Mouse (Mus musculus) midbrain, postnatal 0 days (tissue): ENCODE results near the gene Vps35l. TPM values are rescaled to one million over a fixed set of nuclear protein-coding genes. Genes with fewer than 3 reads are reported as not detected.

Experiments
- ATAC-seq: fragments of 200-750 bp; cut with Nextera tagmentation; 2 replicates; pipeline ENCODE4 v1.8.0; 2017; ENCODE audit warnings: moderate number of reproducible peaks, mild to moderate bottlenecking, moderate TSS enrichment, moderate library complexity; ENCODE audit not compliant: low FRiP score
- DNase-seq: peaks from one replicate; pipeline ENCODE4 v3.0.0-alpha.2; 2015; ENCODE audit warnings: low spot score
- H3K27ac ChIP-seq: fragments of 300-500 bp; sonication (generic); 2 replicates; pipeline ENCODE4 v1.5.1; 2014; ENCODE audit warnings: low read depth, mild to moderate bottlenecking, low read length, mixed read lengths
- H3K27me3 ChIP-seq: fragments of 300-500 bp; sonication (generic); 2 replicates; pipeline ENCODE4 v1.6.1; 2014; ENCODE audit warnings: low read length, control low read depth, mixed read lengths; ENCODE audit not compliant: insufficient read depth
- H3K36me3 ChIP-seq: fragments of 300-500 bp; sonication (generic); 2 replicates; pipeline ENCODE4 v1.6.1; 2014; ENCODE audit warnings: low read length, control low read depth, mixed read lengths; ENCODE audit not compliant: insufficient read depth
- H3K4me1 ChIP-seq: fragments of 300-500 bp; sonication (generic); 2 replicates; pipeline ENCODE4 v1.6.1; 2014; ENCODE audit warnings: mild to moderate bottlenecking, control low read depth, antibody characterized with exemption, low read length, mixed read lengths; ENCODE audit not compliant: insufficient read depth
- H3K4me2 ChIP-seq: fragments of 300-500 bp; sonication (generic); 2 replicates; pipeline ENCODE4 v1.6.1; 2014; ENCODE audit warnings: low read depth, mild to moderate bottlenecking, low read length, mixed read lengths; ENCODE audit not compliant: poor library complexity, severe bottlenecking
- H3K4me3 ChIP-seq: fragments of 300-500 bp; sonication (generic); 2 replicates; pipeline ENCODE4 v1.5.1; 2014; ENCODE audit warnings: low read depth, mild to moderate bottlenecking, low read length, moderate library complexity
- H3K9ac ChIP-seq: fragments of 300-500 bp; sonication (generic); replicated peaks from 2 replicates; pipeline ENCODE4 v1.6.1; 2014; ENCODE audit warnings: mild to moderate bottlenecking, low read length, moderate library complexity, mixed read lengths; ENCODE audit not compliant: poor library complexity, severe bottlenecking
- H3K9me3 ChIP-seq: fragments of 300-500 bp; sonication (generic); 2 replicates; pipeline ENCODE4 v1.6.1; 2016; ENCODE audit warnings: low read length, control low read depth
- CTCF ChIP-seq: IDR thresholded peaks from 2 replicates; pipeline ENCODE4 v1.5.1; 2016; ENCODE audit warnings: antibody characterized with exemption, mild to moderate bottlenecking
- WGBS: fragments of 180-500 bp; shearing (Covaris S2); extraction: QIAGEN DNeasy Blood & Tissue Kit; methylation state at CpG from one replicate; pipeline ENCODE4 v1.1.7; 2014; 5-methylcytosine and 5-hydroxymethylcytosine counted together
- polyA plus RNA-seq: library from polyadenylated mRNA; unstranded; fragments of >200 nt; fragmentation: Nextera tagmentation; extraction: Ambion mirVana; gene quantifications from 2 replicates; pipeline ENCODE4 v1.2.1, GENCODE M21; 2015
- total RNA-seq: library from RNA; depleted of rRNA; stranded (reverse); fragments of >200 nt; gene quantifications from 2 replicates; pipeline ENCODE4 v1.2.3, GENCODE M21; 2014

The Vps35l gene
- total and polyA plus RNA-seq, 2 experiments from 2014 or later, result 89.4 to 114 TPM

DNA sequence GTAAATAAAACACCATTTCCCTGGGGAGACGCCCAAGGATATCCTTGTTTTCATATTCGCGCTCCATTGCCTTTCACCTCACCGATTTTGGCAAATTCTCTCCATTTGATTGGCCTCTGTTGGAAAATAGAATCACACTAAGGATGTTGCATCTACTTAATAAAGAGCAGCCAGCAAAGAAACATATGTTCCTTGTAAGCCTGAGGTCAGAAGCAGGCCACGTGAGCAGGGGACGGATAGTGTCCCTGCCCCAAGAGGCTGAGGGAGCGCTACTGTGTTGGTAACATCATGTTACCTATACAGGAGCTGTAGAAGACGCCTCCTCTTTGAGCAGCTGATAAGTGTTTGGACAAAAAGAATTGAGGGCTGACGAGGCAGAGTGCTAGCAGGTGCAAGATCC is 36.5 kb downstream of the Vps35l start:
- no peak for ATAC-seq
- 77% methylated on average over 9 of the region's 9 CpGs for WGBS
- Histone ChIP-seq H3K36me3 (peaks cover 62% of the 10 kb centered on the region), H3K4me1 (no peaks in the 10 kb centered on the region), H3K9ac (no peak overlapping the region), H3K4me3 (no peak overlapping the region), H3K4me2 (no peak overlapping the region), H3K27me3 (no peaks in the 10 kb centered on the region), H3K9me3 (no peaks in the 10 kb centered on the region), H3K27ac (no peak overlapping the region)
- DNase-seq, result no peak
- no peak for TF ChIP-seq CTCF

DNA sequence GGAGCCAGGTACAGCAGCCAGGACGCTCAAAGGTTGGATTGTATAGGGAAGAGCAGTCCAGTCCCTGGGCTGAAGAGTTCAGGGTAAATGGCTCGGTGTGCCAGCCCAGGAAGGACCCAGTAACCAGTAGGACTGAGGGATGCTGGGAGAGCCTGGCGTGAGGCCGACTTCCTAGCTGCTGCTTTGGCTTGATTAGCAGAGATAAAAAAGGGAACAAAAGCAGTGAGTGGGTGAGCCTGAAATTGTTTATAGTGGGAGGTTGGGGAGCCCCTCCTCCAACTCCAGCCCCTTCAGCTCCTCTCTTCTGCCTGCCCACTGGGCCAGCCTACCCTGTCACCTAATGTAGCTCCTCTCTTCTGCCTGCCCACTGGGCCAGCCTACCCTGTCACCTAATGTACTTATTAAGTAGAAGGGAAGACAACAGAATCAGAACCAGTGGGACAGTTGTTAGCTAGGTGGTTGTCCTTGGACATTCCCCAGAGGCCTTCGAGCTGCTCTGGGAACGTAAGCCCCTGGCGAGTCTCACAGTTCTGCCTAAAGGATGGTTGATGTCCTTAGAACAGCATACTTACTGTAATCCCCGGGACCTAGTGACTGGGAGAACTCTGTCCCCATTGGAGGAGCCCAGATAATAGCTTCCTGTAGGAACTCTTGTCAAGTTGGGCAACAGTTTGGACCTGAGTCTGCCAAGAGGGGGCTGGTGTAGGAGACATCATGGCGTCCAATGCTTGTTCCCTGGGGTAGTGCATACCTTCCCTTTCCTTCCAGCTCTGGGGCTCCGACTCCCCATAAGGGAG is 37.8 kb downstream of the Vps35l start:
- Histone ChIP-seq H3K36me3 (peaks cover 62% of the 10 kb centered on the region), H3K4me3 (no peak overlapping the region), H3K4me2 (no peak overlapping the region), H3K9me3 (no peaks in the 10 kb centered on the region), H3K9ac (no peak overlapping the region), H3K27ac (no peak overlapping the region), H3K27me3 (no peaks in the 10 kb centered on the region), H3K4me1 (no peaks in the 10 kb centered on the region)
- DNase-seq (no peak), ATAC-seq (no peak)
- TF ChIP-seq CTCF, result no peak
- WGBS, result 79% methylated on average over 10 of the region's 10 CpGs

DNA sequence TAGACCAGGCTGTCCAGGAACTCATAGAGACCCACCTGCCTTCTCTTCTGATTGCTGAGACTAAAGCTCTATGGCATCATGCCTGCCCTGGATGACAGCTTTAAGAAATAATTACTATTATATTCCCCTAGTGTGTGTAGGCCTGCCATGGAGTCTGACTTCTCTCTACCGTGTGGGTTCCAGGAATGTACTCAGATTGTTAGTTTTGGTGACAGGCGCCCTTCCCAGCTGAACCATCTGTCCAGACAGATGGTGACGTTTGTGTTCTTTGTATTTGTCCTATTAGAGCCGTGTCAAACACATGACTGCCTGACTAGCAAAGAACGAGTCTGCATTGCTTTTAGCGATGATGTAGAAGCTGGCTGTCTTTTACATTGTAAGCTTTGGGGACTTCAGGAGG is 38.5 kb downstream of the Vps35l start:
- 48% methylated on average over 6 of the region's 6 CpGs for WGBS
- Histone ChIP-seq H3K4me3 (no peak overlapping the region), H3K36me3 (peaks cover 57% of the 10 kb centered on the region), H3K9ac (no peak overlapping the region), H3K27me3 (no peaks in the 10 kb centered on the region), H3K4me1 (no peaks in the 10 kb centered on the region), H3K9me3 (no peaks in the 10 kb centered on the region), H3K27ac (no peak overlapping the region), H3K4me2 (no peak overlapping the region)
- no peak for TF ChIP-seq CTCF
- ATAC-seq (no peak), DNase-seq (peak; percentile 68)

DNA sequence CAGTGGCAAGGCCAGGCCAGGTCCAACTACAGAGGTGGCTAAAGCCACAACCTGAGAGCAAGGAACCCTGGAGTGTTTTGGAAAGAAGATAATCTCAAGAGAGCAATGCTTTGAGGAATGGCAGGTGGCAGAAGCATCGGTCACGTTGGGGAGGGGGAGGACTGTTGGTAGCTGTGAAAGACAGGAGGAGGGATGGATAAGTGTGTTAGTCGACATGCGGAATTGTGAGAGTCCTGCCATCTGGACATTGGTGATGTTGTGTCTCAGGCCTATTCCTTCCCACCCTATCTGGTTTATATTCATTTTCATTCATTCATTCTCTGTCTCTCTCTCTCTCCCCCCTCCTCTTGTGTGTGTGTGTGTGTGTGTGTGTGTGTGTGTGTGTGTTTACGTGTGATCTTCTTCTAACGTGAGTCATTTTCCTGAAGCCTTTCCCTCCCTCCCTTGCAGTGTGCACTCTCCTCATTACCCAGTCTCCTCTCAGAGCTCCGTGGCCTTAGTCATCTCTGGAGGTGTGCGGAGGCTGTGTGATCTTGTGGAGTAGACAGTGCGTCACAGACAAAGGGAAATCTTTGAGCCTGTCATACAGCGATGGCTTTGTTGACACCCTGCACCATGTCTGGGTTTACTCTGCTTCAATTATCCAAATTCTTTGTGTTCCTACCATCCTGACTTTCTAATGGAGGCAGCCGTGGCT is 43.4 kb downstream of the Vps35l start:
- no peaks in the 10 kb centered on the region for H3K27me3 ChIP-seq
- no peaks in the 10 kb centered on the region for H3K4me1 ChIP-seq
- no peak overlapping the region for H3K4me2 ChIP-seq
- ATAC-seq, result no peak
- no peak for DNase-seq
- H3K9ac ChIP-seq, result no peak overlapping the region
- H3K4me3 ChIP-seq, result no peak overlapping the region
- peaks cover 39% of the 10 kb centered on the region for H3K36me3 ChIP-seq
- no peak overlapping the region for H3K27ac ChIP-seq
- no peak for TF ChIP-seq CTCF
- WGBS, result 86% methylated on average over 11 of the region's 11 CpGs
- H3K9me3 ChIP-seq, result no peaks in the 10 kb centered on the region

DNA sequence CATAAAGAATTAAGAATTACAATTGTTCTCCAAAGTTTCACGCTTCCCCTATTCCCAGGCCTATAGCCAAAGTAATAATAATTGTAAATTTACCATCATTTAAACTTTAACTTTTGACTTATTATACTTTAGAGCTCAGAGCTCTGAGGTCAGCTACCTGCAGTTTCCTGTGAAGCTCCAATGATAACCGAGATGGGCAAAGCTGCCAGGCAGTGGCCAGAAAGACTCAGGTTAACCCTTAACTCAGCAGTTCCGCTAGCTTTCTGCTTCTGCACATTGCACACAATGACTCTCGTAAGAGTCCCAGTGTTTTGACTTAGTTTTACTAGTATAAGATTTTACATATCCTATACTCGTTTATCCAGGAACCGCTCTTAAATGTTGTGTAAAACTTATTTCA is 46.1 kb downstream of the Vps35l start:
- no peak for DNase-seq
- Histone ChIP-seq H3K36me3 (peaks cover 30% of the 10 kb centered on the region), H3K4me3 (no peak overlapping the region), H3K27ac (no peak overlapping the region), H3K27me3 (no peaks in the 10 kb centered on the region), H3K4me2 (no peak overlapping the region), H3K4me1 (no peaks in the 10 kb centered on the region), H3K9me3 (no peaks in the 10 kb centered on the region), H3K9ac (no peak overlapping the region)
- no peak for TF ChIP-seq CTCF
- WGBS, result 81% methylated on average over 6 of the region's 6 CpGs
- ATAC-seq, result no peak

DNA sequence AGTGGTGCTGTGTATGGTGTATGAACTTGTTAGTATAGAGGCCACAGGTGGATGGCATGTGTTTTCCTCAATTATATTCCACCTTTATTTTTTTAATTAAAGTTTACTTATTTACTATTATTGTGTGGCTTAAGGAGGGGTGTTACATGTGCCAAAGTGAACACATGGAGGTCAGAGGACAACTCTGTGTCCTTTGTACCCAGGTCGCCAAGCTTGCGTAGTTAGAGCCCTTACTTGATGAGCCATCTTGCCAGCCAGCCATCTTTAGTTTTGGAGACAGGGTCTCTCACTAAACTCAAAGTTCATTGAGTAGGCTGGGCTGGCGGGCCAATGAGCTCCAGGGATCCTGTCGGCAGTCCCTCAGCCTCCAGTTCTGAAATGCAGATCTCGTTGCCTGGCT is 47.3 kb downstream of the Vps35l start:
- Histone ChIP-seq H3K27ac (no peak overlapping the region), H3K9ac (no peak overlapping the region), H3K36me3 (peaks cover 33% of the 10 kb centered on the region), H3K4me2 (no peak overlapping the region), H3K9me3 (no peaks in the 10 kb centered on the region), H3K4me3 (no peak overlapping the region), H3K27me3 (no peaks in the 10 kb centered on the region), H3K4me1 (no peaks in the 10 kb centered on the region)
- ATAC-seq (no peak), DNase-seq (no peak)
- 87% methylated on average over 5 of the region's 5 CpGs for WGBS
- TF ChIP-seq CTCF, result no peak
